Mouse (Mus musculus): Measurements from ENCODE around the gene Fip1l1. TPM values are rescaled to one million over a fixed set of nuclear protein-coding genes. Genes with fewer than 3 reads are reported as not detected.

Fip1l1 gene
- total RNA-seq, 2 experiments from 2014 or later: 24.4 to 29.4 TPM

Other genes starting within 250 kb of the Fip1l1 start
- 10 to 100 TPM; 11.4 to 12.9 TPM for gene Scfd2, start 3.7 kb upstream of the Fip1l1 start, total RNA-seq (2021)
- gene Lnx1, start 167.5 kb downstream of the Fip1l1 start, total RNA-seq (2021): 1 to 10 TPM; 6.7 to 9.5 TPM